Mouse (Mus musculus): ENCODE measurements around the gene Ndufaf8.

DNA sequence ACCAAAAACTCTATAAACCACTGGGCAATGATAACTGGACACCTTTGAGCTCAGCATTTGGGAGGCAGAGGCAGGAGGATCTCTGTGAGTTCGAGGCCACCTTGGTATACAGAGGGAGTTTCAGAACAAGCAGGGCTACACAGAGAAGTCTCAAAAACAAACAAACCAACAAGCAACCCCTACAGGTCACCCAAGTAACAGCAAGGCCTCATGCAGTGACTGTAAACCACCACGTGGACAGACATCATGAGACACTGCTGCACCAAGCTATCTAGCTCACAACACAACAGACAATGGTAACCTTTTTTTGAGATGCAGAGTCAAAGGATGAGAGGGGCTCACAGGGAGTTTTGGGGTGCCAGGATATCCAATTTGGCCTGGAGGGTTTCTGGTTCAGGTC lies 28.1 kb downstream of the Ndufaf8 start:
- no peak for TF ChIP-seq CTCF (IDR thresholded peaks at IDR 0.05; ENCODE audit: control insufficient read depth, insufficient read depth, low read length)
- TF ChIP-seq POLR2A (IDR thresholded peaks at IDR 0.05; ENCODE audit: borderline replicate concordance, control insufficient read depth, low read depth, low read length): no peak
